Mouse (Mus musculus): Measurements from ENCODE around the gene Gal3st4.
"Not testable (repeated sequence)": the region's sequence is repeated elsewhere in the genome, so short reads cannot be mapped to it uniquely, and the experiment has no call there.

Gal3st4 gene

DNA sequence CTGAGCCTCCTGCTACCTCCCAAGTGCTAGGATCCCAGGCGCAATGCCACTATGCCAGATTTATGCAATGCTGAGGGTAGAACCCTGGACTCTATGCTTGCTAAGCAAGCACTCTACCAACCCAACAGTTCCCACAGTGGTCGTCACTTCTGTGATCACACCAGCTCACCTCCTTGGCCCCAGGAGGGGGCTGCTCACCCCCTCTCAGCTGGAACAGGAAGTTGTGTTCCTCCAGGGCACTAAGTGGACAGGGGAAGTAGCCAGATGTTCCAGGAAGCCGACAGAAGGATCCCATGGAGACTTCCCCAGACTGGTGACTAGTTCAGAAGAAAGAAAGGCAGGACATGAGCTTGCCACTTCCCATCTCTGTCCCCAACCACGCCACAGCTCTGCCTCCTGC, 10.6 kb downstream of the Gal3st4 start:
- no peak for DNase-seq (ENCODE audit: low read depth, low spot score)

DNA sequence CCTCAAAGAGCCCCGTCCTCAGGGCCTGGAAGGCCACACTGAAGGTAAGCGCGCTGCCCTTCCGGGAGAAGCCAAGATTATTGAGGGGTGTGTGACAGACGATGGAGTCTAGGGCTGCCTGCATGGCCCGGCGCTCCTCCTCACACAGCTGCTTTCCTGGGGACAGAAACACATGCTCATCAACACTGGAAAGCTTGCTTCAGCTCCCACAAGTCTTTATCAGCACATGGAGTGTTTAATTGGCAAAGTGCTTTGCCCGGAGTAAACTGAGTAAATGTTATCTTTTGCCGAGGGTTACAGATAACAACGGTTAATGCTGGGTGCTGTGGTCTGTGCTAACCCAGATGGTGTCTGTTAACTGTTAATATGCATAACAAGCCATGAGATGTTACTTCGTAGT, 11.8 kb downstream of the Gal3st4 start:
- no peak for DNase-seq (ENCODE audit: low read depth, low spot score)

DNA sequence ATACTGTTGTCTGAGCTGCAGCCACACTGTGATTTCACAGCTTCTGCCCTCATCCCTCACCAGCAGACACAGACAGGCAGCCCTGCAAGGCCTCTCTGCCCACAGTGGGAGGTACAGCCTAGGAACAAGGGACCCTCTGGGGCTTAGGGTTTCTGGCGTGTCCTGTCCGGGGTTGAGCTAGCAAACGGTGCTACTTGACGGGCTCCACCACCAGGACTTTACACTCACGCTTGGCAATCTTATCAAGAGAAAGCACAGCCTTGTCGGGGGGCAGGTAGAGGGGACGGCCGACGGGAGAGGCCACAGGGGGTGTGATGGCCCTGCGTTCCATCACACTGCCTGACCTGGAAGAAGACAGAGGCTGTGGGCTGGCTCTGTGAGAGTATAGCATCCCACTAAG, 12.6 kb downstream of the Gal3st4 start:
- DNase-seq (ENCODE audit: low read depth, low spot score) = no peak

DNA sequence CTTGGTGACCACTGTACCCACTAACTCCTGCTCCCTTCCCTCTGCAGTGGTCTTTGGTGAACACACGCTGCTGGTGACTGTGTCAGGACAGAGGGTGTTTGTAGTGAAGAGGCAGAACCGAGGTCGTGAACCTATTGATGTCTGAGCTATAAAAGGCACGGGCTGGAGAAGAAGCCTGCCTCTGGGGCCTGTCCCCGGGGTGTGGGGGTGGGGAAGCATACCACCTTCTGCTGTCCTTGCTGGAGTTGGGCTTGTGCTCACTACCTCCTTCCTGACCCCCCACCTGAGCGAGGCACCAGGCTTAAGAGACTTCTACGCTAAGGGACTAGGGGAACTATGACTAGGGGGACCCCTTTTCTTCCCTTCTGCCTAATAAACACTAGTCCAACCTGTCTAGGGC, 13.6 kb downstream of the Gal3st4 start:
- DNase-seq (ENCODE audit: low read depth, low spot score) = no peak

DNA sequence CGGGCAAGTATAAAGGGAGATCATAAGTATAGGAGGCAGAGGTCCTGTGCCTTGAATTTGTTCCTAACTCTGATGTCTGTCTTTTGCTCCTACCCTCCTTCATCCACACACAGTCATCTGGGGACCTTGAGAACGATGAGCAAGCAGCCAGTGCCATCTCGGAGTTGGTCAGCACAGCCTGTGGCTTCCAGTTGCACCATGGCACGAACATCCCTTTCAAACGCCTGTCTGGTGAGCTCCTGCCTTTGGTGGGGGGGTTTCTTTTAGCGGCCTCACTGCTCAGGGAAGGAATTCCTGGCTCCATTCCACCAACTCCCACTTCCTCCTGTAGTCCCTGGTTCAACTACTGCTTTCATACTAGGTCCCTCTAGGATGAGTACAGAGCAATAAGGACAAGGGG, 14.1 kb downstream of the Gal3st4 start:
- no peak for DNase-seq (ENCODE audit: low read depth, low spot score)

DNA sequence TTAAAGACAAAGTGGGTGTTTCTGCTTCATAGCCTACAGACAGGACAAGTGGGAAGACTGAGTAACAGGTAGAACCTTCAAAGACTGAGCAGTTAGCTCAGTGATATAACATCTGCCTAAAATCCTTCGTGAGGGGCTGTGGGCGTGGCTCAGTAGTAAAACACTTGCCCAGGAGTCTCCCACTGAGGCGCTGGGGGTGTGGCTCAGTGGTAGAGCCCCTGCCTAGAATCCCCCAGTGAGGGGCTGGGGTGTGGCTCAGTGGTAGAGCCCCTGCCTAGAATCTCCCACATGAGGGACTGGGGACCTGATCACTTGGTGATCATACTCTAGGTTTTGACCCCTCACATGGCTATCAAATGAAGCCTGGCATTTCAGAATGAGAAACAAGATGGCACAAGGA, 14.6 kb downstream of the Gal3st4 start:
- DNase-seq (ENCODE audit: low read depth, low spot score) = no peak

DNA sequence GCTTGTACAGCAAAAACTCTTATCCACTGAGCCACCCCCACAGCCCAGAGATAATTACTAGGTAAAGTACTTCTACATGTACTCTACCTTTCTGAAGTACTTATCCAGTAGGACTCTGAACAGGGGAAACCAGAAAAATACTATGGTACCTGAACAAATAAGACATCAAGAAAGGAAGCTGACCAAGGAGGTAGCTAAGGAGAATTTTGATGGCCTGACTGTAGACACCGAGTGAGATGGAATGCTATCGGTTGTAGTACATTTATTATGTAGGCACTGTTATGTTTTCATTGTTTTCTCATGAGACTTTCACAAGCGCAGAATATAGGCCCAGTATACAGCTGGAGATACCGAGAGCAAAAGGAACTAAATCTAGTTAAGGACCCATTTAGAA, 15.1 kb downstream of the Gal3st4 start:
- DNase-seq (ENCODE audit: low read depth, low spot score) = no peak

DNA sequence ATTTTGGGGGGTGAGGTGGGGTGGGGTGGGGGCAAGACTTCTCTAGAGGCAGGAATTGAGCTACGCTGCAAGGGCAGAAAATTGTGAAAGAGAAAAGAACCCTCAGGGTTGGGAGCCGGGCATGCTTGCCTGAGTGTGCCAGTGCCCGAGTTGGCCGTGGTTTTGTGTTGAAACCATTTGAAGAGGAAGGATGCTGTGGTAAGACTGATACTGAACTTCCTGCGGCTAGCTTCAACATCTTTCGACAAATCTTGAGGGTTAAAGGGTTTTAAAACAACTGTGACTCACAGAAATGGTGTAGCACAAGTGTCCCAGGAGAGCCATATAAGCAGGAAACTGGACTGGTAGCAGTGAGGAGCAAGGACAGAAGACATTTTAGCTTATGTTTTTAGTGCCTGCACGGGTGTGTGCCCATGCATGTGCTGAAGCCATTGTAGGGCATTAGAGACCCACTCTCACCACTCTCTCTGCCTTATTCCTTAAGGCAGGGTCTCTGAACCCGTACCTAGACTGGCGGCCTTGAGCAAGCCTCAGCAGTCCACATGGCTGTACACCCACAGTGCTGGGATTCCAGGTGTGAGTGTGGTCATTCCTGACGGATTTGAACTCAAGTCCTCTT, 15.6 kb downstream of the Gal3st4 start:
- no peak for DNase-seq (ENCODE audit: low read depth, low spot score)

DNA sequence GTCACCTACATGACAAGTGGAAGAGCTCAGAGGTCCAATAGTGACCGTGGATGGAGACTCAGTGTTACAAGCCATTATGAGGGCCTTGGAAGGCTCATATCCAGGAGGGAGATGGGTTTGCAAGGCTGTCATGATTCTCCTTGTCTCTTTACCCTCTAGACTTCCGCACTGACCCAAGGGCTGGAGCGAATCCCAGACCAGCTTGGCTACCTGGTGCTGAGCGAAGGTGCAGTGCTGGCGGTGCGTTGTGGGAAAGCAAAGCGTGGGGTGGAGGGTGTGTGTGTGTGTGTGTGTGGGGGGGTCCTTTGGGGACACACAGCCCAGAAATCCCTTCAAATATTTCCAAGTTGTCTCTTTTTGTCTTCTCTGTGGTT, 16.6 kb downstream of the Gal3st4 start:
- DNase-seq (ENCODE audit: low read depth, low spot score) = no peak

DNA sequence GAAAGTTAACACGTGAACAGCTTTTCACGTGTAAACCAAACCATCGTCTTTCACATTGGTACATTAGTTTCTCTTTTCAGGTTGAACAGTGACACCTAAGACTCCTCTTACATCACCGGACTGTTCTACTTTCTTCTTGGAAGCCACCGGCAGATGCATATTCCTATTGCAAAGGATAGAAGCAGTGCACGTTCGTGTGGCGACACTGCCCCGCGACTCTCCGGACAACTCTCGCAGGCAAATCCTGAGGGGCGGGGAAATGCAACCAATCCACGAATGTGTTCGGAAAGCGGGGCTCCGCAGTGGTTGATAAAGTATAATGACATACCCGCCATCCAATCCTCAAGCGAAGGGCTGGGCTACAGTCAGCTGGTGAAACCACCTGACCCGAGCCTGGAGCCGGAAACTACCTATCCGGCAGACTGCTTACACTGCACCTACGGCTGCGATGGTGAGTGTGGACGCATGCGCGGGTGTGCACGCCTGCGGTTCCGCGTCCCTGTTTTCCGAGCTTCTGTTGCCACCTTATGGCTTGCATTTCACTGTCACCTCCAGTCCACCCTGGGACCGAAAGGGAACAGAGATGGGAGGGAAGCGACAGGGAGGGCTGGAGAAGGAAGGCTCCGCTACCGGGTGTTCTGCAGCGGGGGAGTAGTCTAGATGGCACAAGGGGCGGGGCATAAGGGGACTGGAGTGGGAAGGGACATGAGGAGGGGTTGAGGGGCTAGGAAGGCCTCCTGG, 17.1 kb downstream of the Gal3st4 start, which contains the start of gene Lamtor4:
Lamtor4 (plus strand) TSS at position 130 of the 741 bp plus-strand sequence.
- DNase-seq (ENCODE audit: low read depth, low spot score) = peak; percentile 85

DNA sequence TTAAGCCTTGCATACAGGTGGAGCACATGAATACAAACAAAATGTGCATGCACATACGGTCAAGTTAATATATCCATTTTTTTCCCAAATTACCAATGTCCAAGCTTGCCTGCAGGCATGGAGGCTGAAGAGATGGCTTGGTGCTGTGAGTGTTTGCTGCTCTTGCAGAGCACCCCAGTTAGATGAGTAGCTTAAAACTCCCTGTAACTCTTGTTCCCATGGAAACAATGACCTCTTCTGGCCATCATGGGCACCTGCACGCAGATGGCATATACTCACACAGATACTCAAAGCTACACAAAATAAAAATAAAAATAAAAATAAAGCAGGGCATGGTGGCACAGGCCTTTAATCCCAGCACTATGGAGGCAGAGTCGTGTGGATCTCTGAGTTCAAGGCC, 19.6 kb downstream of the Gal3st4 start:
- DNase-seq (ENCODE audit: low read depth, low spot score) = no peak

DNA sequence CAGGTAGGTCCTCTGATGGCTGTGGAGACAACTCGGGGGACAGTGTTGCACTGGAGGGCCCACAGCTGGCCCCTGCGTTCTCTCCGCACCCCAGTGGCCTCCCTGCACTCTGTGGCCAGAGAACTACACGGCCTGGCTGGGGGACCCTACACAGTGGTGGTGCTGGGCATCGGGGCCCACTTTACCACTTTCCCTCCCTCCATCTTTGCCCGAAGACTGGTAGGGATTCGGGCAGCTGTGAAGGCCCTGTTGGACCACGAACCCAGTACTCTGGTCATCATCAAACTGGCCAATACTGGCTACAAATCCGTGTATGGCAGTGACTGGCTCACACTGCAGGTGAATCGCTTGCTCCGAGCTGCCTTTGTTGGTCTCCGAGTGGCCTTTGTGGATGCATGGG, 21.5 kb downstream of the Gal3st4 start:
- DNase-seq (ENCODE audit: low read depth, low spot score) = no peak

DNA sequence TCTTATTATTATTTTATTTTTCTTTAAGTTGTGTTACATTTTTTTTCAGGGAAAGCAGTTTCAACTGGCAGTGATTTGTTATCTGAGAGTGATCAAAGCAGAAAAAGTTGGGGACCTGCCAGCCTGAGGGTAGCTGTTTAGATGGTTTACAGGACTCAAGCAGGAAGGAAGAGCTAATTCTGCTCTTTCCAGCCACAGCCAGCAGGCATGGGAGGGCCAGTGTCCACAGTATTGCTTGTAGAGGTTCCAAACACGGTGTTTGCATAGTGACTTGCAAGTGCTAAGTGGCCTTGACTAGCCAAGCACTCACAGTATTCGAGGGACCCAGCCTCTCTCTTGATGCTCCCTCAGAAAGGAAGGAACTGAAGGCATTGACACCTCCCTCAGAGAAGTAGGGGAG, 31.1 kb downstream of the Gal3st4 start:
- DNase-seq (ENCODE audit: low read depth, low spot score) = no peak

DNA sequence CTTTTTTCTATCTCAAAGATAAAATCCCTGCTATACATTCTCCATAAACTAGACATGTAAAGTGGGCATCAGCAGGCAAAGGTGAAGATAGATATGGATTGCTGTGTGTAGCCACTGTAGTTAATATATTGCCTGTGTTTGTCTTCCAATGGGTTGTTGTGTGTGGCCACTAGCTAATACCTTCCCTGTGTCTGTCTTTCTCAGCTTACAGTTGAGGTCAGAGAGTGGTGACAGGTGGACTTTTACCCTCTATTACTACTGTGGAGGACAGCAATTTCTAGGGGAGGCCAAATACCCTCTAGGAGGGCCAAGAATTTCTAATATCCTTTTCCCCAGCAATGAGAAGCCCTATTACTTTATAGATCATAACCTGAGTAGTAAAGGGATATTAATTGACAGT, 38.4 kb downstream of the Gal3st4 start:
- DNase-seq (ENCODE audit: low read depth, low spot score) = no peak

DNA sequence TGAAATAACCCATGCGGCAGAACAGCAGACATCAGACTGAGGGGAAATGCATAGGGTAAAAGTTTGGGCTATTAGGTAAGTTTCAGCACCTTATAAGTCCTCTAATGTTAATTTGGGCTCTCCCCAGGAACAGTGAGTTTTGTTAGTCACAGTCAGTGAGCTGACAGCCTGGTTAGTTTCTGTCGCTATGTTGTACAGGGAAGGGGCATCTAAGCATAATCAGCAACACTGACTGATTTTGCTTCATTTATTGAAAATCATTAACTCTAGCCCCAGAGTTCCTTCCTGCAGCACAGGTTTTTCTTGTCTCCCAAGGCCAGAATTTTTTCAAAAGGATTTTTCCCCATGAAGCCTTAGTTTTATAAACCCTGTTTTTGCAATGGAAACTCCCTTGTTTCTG, 38.9 kb downstream of the Gal3st4 start:
- DNase-seq (ENCODE audit: low read depth, low spot score) = no peak

DNA sequence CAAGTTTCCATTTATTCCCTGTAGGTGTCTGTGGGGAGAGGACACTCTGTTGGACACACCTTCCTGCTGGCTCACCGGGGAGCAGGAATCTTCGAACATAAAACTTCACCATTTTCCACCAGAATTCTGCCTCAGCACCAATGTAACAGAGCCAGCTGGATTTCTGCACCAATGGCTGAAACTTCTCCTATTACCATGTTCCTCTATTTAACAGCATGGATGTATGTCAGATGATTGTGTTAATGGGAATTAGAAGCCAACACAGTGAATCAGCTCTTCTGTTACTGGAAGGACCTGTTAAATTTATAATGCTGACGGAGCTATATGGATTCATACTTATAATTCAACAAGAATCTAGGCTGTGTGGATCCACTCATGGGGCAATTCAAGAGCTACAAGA, 43.1 kb downstream of the Gal3st4 start:
- DNase-seq (ENCODE audit: low read depth, low spot score) = no peak

DNA sequence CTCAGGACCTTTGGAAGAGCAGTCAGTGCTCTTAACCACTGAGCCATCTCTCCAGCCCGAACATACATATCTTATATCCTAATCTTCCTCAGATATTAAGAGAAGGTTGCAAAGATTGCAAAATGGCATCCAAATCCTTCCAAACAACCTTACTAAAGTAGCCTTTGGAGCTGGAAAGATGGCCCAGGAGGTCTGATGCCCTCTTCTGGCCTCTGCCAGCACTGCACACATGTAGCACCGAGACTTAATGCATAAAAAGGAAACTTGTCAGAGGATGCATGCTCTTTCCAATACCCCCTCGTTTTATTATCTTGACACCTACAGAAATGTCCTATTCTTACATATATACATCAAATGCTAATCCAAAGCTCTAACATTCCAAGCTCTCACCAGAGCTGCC, 44.6 kb downstream of the Gal3st4 start:
- DNase-seq (ENCODE audit: low read depth, low spot score) = no peak

DNA sequence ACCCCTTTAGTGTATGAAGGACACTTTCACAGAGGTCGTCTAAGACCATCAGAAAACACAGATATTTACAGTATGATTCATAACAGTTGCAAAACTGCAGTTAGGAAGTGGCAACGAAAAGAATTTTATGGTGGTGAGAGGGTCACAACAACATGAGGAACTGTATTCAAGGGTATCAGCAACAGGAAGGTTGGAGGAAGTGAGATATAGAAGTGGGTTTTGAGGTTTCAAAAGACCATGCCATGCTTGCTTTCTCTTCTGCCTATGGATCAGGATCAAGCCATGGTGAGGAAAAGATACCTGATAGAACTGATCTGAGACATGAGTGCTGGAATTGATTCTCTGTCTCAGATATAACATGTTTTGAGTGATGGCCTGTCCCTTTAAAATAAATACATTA, 45.3 kb downstream of the Gal3st4 start:
- DNase-seq (ENCODE audit: low read depth, low spot score) = no peak

DNA sequence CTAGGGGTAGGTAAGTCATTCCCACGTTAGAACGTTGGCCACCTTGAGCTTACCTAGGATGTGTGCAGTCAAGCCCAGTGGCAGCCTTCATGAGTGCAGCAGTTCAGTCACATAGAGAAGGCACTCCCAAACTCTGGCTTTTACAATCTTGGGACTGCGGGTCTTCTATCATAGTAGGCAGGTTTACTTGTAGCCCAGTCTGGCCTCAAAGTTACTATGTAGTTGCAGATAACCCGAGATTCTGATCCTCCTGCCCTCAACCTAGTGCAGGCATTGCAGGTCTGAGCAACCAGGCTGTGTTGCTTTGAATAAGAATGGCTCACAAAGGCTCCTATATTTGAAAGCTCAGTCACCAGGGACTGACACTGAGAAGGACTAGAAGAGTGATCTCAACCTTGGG, 46.1 kb downstream of the Gal3st4 start:
- no peak for DNase-seq (ENCODE audit: low read depth, low spot score)

DNA sequence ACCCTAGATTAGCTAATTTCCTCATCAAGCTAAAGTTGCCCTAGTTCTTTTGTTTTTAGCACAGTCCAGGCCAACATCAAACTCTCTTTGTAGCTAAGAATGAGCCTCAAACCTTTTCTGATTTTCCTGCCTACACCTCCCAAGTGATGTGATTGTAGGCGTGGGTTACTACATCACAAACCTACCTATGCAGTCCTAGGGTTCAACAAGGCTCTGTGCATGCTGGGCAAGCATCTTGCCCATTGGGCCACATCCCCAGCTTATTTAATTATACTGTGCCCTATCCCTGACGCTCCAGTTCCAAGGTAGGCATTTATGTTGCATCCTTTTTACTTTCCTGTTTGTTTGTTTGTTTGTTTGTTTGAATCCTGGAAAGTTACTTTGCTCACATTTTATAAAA, 46.9 kb downstream of the Gal3st4 start, which contains the start of gene Nxpe5:
Nxpe5 (plus strand) TSS at position 199 of the 400 bp plus-strand sequence.
- DNase-seq (ENCODE audit: low read depth, low spot score) = no peak

DNA sequence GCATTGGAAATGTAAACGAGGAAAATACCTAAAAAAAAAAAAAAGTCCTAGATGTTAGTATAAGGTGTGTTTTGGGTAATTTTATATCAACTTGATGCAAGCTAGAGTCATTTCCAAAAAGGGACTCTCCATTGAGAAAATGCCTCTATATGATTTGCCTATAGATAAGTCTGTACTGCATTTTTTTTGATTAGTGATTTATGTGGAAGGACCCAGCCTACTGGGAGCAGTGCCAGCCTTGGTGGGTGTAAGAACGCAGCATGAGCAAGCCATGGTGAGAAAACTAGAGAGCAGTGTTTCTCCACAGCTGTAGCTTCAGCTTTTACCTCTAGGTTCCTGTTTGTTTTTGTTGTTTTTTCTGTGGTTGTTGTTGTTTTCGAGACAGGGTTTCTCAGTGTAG, 49.4 kb downstream of the Gal3st4 start:
- no peak for DNase-seq (ENCODE audit: low read depth, low spot score)

DNA sequence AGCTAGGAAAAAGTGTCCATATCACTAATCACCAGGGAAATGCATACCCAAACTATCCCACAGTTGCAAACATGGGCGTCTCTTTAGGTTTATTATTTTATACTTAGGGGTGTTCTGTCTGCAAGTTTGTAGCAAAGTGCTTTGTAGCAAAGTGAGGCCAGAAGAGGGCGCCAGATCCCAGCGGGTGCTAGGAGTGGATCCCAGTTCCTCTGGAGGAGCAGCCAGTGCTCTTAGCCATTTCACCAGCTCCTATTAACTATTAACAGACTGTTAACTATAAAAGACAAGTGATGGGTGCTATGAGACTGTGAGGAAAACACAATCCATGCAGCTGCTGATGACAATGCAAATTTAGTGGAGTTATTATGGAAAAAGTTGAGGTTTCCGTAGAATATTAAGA, 50.5 kb downstream of the Gal3st4 start:
- DNase-seq (ENCODE audit: low read depth, low spot score) = peak; percentile 27

DNA sequence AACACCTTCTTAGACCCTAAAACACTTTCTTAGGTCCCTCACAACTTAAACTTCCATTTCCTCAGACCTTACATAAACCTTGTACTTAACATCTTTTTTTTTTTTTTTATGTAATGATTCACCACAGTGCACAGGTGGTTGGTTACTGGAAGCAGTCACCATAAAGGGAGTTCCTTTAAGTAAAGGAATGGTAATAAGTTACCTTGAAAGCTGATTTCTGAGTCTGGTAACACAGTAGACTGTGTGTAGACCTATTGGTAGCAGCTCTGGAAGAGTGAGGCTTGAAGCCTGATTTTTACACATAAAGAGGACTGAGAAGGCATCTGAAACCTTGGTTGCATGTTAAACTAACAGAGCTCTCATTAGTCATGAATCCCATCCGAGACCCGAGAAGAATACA, 52.8 kb downstream of the Gal3st4 start:
- DNase-seq (ENCODE audit: low read depth, low spot score) = no peak

DNA sequence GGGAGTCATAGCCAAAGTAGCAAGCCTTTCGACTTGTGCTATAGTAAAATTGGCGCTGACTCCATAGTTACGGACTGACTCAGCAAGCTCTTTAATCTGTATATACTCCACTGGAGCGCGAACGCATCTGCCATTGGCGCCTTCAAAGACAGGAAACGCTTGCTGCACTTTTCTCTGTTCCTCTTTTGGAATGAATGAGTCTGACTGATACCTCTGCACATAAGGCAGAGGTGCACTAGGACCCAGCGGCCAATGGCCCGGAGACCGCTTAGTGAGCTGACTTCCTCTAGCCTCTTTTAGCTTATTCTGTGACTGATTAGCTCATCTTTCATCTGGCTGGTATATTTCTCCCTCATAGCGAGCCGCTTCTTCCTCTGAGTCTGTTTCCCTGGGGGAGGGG, 56.0 kb downstream of the Gal3st4 start:
- DNase-seq (ENCODE audit: low read depth, low spot score) = not testable (repeated sequence)

Data from c-Kit-negative CD71-positive TER-119-positive erythroid progenitor cells, embryonic 14.5 days (primary cell).